Mouse (Mus musculus) kidney, embryonic 15.5 days (tissue): ENCODE measurements at regions not wholly inside any gene's neighbourhood (a gene's known extent, or its start where the extent isn't known, plus 50 kb on each side); places are given as distances from the start of the nearest gene placed in this dataset.

Experiments
- ATAC-seq: fragments of 200-750 bp; cut with Nextera tagmentation; replicated peaks from 2 replicates; pipeline ENCODE4 v1.8.0; 2017; ENCODE audit warnings: moderate TSS enrichment; ENCODE audit not compliant: low FRiP score
- H3K27ac ChIP-seq: fragments of 300-500 bp; sonication (generic); 2 replicates; pipeline ENCODE4 v1.5.1; 2015; ENCODE audit warnings: mild to moderate bottlenecking, inconsistent platforms
- H3K27me3 ChIP-seq: fragments of 300-500 bp; sonication (generic); 2 replicates; pipeline ENCODE4 v1.6.1; 2015; ENCODE audit warnings: inconsistent platforms
- H3K36me3 ChIP-seq: fragments of 300-500 bp; sonication (generic); 2 replicates; pipeline ENCODE4 v1.6.1; 2015; ENCODE audit warnings: inconsistent platforms
- H3K4me1 ChIP-seq: fragments of 300-500 bp; sonication (generic); 2 replicates; pipeline ENCODE4 v1.6.1; 2015; ENCODE audit warnings: inconsistent platforms
- H3K4me2 ChIP-seq: fragments of 300-500 bp; sonication (generic); 2 replicates; pipeline ENCODE4 v1.6.1; 2015; ENCODE audit warnings: moderate library complexity, mild to moderate bottlenecking, inconsistent platforms
- H3K4me3 ChIP-seq: fragments of 300-500 bp; sonication (generic); replicated peaks from 2 replicates; pipeline ENCODE4 v1.5.1; 2015; ENCODE audit warnings: mild to moderate bottlenecking, inconsistent platforms
- H3K9ac ChIP-seq: fragments of 300-500 bp; sonication (generic); 2 replicates; pipeline ENCODE4 v1.6.1; 2015; ENCODE audit warnings: mild to moderate bottlenecking, inconsistent platforms
- H3K9me3 ChIP-seq: fragments of 300-500 bp; sonication (generic); replicated peaks from 2 replicates; pipeline ENCODE4 v1.6.1; 2016; ENCODE audit warnings: inconsistent platforms
- WGBS: fragments of 180-500 bp; shearing (Covaris S2); methylation state at CpG from one replicate; pipeline ENCODE4 v1.1.7; 2015; ENCODE audit warnings: mixed read lengths; 5-methylcytosine and 5-hydroxymethylcytosine counted together

DNA sequence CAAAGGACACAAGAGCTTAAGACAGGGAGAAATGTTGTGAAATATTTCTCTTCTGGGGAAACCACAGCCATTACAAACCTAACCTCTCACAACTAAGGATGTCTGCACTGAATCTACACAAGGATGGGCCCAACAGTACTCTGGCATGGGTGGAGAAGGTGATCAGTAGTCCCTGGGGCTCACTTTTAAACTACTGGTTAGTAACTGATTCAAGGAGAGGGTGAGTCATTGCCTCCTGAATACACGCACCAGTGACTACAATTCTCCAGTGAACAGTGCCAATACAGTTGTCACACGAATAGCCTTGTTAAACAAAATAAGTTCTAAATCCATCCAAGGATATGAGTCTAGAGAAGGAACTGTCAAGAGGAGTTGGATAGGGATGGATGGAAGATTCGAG lies 232.6 kb upstream of the Gm21830 start:
- 63% methylated on average over 3 of the region's 3 CpGs for WGBS
- Histone ChIP-seq H3K4me3 (no peak overlapping the region), H3K9ac (no peak overlapping the region), H3K27me3 (no peaks in the 10 kb centered on the region), H3K27ac (no peak overlapping the region), H3K4me2 (no peak overlapping the region), H3K9me3 (no peaks in the 10 kb centered on the region), H3K36me3 (no peaks in the 10 kb centered on the region), H3K4me1 (no peaks in the 10 kb centered on the region)
- peak; percentile 85 for ATAC-seq

DNA sequence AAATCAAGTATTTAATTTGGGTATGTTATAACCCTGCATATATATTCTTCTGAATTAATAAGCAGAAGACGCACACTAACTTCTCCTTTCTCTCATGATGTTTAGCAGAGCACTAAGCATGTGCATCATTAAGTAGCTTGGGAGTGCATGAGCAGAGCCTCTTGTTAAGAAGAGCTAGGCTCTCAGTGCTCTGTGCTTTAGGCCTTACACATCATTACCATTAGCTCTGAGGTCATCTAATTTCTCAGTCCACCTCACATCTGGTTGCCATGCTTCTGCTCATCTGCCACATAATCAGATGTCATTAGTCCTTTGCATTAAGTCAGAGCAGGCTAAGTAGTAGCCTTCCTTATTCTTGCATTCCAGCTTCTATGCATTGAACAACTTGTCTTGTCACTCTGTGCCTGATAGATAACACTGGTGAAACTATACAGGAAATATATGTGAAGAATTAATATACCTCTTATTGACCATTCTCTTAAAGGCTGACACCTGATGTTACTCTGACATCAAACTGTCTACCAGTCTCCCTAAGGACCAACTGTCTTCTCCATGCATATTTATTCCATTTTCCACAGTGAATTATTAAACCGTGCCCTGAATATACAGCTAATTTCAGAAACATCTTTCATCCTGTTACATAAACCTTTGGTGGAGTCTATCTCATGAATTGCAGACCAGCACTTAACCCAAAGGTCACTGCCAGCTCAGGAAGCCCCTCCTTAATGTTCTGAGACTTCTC lies 192.3 kb upstream of the Gm21830 start:
- Histone ChIP-seq H3K9ac (no peak overlapping the region), H3K27ac (no peak overlapping the region), H3K9me3 (no peaks in the 10 kb centered on the region), H3K36me3 (no peaks in the 10 kb centered on the region), H3K4me3 (no peak overlapping the region), H3K27me3 (no peaks in the 10 kb centered on the region), H3K4me2 (no peak overlapping the region), H3K4me1 (no peaks in the 10 kb centered on the region)
- WGBS: 74% methylated on average over 2 of the region's 2 CpGs
- ATAC-seq: no peak

DNA sequence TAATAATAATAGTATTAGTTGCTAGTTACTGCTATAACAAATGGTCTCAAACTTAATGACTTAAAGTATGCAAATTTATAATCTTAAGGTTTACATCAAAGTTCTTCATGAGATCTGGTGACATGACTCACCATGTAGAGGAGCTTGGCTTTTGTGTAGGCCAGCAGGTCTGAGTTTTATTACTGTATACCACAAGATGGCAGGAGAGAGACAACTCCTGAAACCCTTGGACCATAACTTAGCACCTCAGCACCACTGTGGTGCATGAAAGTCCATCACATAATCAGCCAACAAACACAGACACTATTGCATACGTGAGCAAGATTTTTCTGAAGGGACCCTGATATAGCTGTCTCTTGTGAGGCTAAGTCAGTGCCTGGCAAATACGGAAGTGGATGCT lies 187.2 kb upstream of the Gm21830 start:
- no peak for ATAC-seq
- H3K27ac ChIP-seq: no peak overlapping the region
- no peaks in the 10 kb centered on the region for H3K9me3 ChIP-seq
- no peaks in the 10 kb centered on the region for H3K36me3 ChIP-seq
- H3K27me3 ChIP-seq: no peaks in the 10 kb centered on the region
- no peak overlapping the region for H3K4me2 ChIP-seq
- WGBS: 89% methylated on average over 2 of the region's 2 CpGs
- H3K4me3 ChIP-seq: no peak overlapping the region
- no peaks in the 10 kb centered on the region for H3K4me1 ChIP-seq
- H3K9ac ChIP-seq: no peak overlapping the region

DNA sequence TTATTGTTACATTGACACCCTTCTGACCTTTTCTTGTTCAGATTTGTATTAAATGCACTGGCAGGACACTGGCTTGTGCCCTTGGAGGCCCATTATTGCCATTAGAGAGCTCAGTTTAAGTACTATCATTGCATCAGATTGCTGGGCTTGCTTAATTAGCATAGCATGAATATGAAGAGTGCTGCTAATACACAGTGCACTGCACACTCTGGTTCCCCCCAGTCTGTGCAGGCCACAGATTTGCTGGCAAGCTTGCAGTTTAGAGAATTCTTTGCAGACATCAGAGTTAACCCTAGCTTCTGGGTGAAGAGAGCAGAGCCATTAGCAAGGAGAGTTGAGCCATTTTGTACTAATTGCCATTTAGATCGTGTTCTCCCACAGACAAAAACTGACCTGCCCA lies 156.1 kb upstream of the Gm21830 start:
- ATAC-seq: no peak
- Histone ChIP-seq H3K4me3 (no peak overlapping the region), H3K27me3 (no peaks in the 10 kb centered on the region), H3K27ac (no peak overlapping the region), H3K36me3 (no peaks in the 10 kb centered on the region), H3K9ac (no peak overlapping the region), H3K4me1 (no peaks in the 10 kb centered on the region), H3K4me2 (no peak overlapping the region), H3K9me3 (no peaks in the 10 kb centered on the region)
- 39% methylated on average over 1 of the region's 1 CpGs for WGBS
